Mouse (Mus musculus): ENCODE measurements around the gene Pfdn6.

GRCm38 (mm10) chr17:33917656-33918292, 22.4 kb downstream of the Pfdn6 start:
- TF ChIP-seq CTCF (IDR thresholded peaks at IDR 0.05; ENCODE audit: low read depth) = no peak
- TF ChIP-seq EP300 (optimal IDR thresholded peaks at IDR 0.05) = no peak

All from stomach, postnatal 0 days (tissue).